Mouse (Mus musculus) liver, embryonic 14.5 days (tissue): ENCODE data around the gene Olfr66. TPM values are rescaled to one million over a fixed set of nuclear protein-coding genes. Genes with fewer than 3 reads are reported as not detected.

ENCODE experiments used
- ATAC-seq: fragments of 200-750 bp; cut with Nextera tagmentation; 2 replicates; pipeline ENCODE4 v1.8.0; 2017; ENCODE audit warnings: moderate number of reproducible peaks, mild to moderate bottlenecking, moderate library complexity; ENCODE audit not compliant: insufficient read depth
- DNase-seq, 3 experiments: peaks; one replicate each; pipeline ENCODE4 v3.0.0-alpha.2; 2012 to 2013; ENCODE audit warnings: low read depth in 3 of 3, low spot score in 3 of 3
- H3K27ac ChIP-seq: fragments of 300-500 bp; sonication (generic); 2 replicates; pipeline ENCODE4 v1.5.1; 2014; ENCODE audit warnings: moderate library complexity, mild to moderate bottlenecking, control low read depth, inconsistent platforms
- H3K27me3 ChIP-seq: fragments of 300-500 bp; sonication (generic); 2 replicates; pipeline ENCODE4 v1.6.1; 2014; ENCODE audit warnings: mild to moderate bottlenecking, low read length, moderate library complexity; ENCODE audit not compliant: control insufficient read depth, insufficient read depth
- H3K36me3 ChIP-seq: fragments of 300-500 bp; sonication (generic); replicated peaks from 2 replicates; pipeline ENCODE4 v1.6.1; 2014; ENCODE audit warnings: low read depth; ENCODE audit not compliant: control insufficient read depth, insufficient read depth
- H3K4me1 ChIP-seq, 2 experiments: fragments of 200-500 bp in 1 of 2; fragments of 300-500 bp in 1 of 2; sonication (generic) in 1 of 2; replicated peaks; 2 replicates each; pipeline ENCODE4 v1.6.1; 2012 to 2014; ENCODE audit warnings: antibody characterized with exemption in 1 of 2, inconsistent platforms in 1 of 2, low read length in 1 of 2; ENCODE audit not compliant: control insufficient read depth in 2 of 2, insufficient read depth in 2 of 2
- H3K4me2 ChIP-seq: fragments of 300-500 bp; sonication (generic); 2 replicates; pipeline ENCODE4 v1.6.1; 2014; ENCODE audit warnings: low read depth, mild to moderate bottlenecking, control low read depth, moderate library complexity
- H3K4me3 ChIP-seq, 2 experiments: fragments of 200-500 bp in 1 of 2; fragments of 300-500 bp in 1 of 2; sonication (generic) in 1 of 2; 2 replicates each; pipeline ENCODE4 v1.5.1; 2012 to 2014; ENCODE audit warnings: low read depth in 2 of 2, low read length in 2 of 2, mild to moderate bottlenecking in 2 of 2, control low read depth in 1 of 2, inconsistent platforms in 1 of 2, moderate library complexity in 1 of 2; ENCODE audit not compliant: insufficient read depth in 1 of 2
- H3K9ac ChIP-seq: fragments of 300-500 bp; sonication (generic); replicated peaks from 2 replicates; pipeline ENCODE4 v1.6.1; 2014; ENCODE audit warnings: mild to moderate bottlenecking, control low read depth, moderate library complexity
- H3K9me3 ChIP-seq: fragments of 300-500 bp; sonication (generic); 2 replicates; pipeline ENCODE4 v1.6.1; 2016; ENCODE audit warnings: low read length, mixed read lengths; ENCODE audit not compliant: control insufficient read depth
- CTCF ChIP-seq: IDR thresholded peaks from 2 replicates; pipeline ENCODE4 v1.5.1; 2016; ENCODE audit warnings: antibody characterized with exemption, low read depth, control low read depth
- EP300 ChIP-seq: IDR thresholded peaks from 2 replicates; pipeline ENCODE4 v1.6.1; 2016; ENCODE audit warnings: antibody characterized with exemption, low read depth
- WGBS: fragments of 180-500 bp; shearing (Covaris S2); extraction: QIAGEN DNeasy Blood & Tissue Kit; methylation state at CpG from one replicate; pipeline ENCODE4 v1.1.7; 2014; ENCODE audit not compliant: insufficient replicate concordance; 5-methylcytosine and 5-hydroxymethylcytosine counted together
- polyA plus RNA-seq, 2 experiments: library from polyadenylated mRNA; depleted of rRNA in 1 of 2; stranded (reverse) in 1 of 2; unstranded in 1 of 2; fragments of >200 nt; fragmentation: Nextera tagmentation in 1 of 2; extraction: Ambion mirVana in 1 of 2; gene quantifications; 2 replicates each; pipeline versions ENCODE4 v1.2.1 to v1.2.3; 2012 to 2014

Olfr66 gene
- polyA plus RNA-seq, 2 experiments: 0.03 TPM; not detected in 1

DNA sequence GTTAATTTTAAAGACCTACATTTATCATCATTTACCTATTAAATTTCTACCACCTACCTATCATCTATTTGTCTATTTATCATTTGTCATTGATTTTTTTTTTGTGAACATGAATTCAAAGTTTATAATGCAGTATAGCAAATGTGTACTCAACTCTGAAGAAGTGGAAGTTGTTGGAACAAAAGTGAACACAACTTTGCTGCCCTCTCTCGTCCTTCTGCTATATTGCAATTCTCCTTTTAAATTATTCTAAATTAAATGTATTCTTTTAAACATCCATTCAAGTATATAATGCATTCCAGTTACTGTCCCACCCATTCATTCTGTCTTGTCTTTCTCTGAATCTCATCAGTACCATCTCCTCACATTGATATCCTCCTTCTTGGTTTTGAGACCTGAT is 13.0 kb downstream of the Olfr66 start:
- Histone ChIP-seq H3K4me2 (peak overlapping the region; percentile 45), H3K27ac (peak overlapping the region; percentile 81), H3K9ac (peak overlapping the region; percentile 36), H3K36me3 (no peaks in the 10 kb centered on the region), H3K27me3 (no peaks in the 10 kb centered on the region), H3K9me3 (no peaks in the 10 kb centered on the region), H3K4me3 (no peak overlapping the region; a peak in 1 of 4 replicates), H3K4me1 (peaks cover 59 to 63% of the 10 kb centered on the region in 2 experiments)
- DNase-seq: no peak
- peak; percentile 68 for TF ChIP-seq CTCF
- peak; percentile 56 for TF ChIP-seq EP300
- no peak for ATAC-seq
- WGBS: 0% methylated on average over 1 of the region's 1 CpGs

DNA sequence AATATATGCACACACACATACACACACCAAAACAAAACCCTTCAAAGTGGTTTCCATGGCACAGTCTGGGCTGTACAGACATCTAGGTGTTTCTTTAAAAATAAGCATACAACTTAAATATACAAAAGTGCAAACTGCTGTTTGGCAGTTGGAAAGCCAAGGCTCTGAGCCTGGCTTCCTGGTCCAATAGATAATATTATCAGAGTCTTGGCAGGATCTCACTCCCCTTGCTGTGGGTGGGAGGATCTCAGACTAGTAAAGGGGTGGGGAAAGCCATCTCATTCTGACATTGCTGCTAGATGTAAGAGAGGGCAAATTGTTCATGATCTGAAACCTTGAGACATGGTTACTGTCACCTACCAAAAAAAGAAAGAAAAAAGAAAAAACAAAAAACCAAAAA is 15.4 kb downstream of the Olfr66 start:
- ATAC-seq: peak; percentile 88
- Histone ChIP-seq H3K4me1 (peaks cover 62 to 63% of the 10 kb centered on the region in 2 experiments), H3K27me3 (no peaks in the 10 kb centered on the region), H3K4me3 (peak overlapping the region in 1 of 2 experiments; percentile 20; a peak in 2 of 4 replicates), H3K27ac (peak overlapping the region; percentile 99), H3K9ac (peak overlapping the region; percentile 87), H3K9me3 (no peaks in the 10 kb centered on the region), H3K4me2 (peak overlapping the region; percentile 67), H3K36me3 (no peaks in the 10 kb centered on the region)
- TF ChIP-seq CTCF: no peak
- peak; percentile 99 for TF ChIP-seq EP300
- DNase-seq: peak in 2 of 3 experiments; percentile 92

DNA sequence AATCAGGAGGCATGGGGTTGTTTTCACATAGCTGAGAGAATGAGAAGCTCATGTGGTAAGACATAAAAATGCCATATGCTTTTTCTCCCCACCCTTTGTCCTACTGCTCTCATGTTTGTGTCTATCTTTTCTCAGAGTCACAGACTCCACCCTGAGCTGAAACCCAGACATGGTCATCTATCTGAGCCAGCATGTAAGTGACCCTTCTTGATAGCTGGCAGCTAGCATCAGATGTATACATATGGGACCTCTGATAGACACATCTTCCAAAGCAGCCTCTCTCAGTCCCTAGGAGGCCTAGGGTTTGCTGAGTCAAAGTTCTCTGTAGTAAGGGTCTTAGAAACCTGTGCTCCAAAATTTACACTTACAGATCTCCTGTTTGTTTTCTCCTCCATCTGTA is 20.3 kb downstream of the Olfr66 start:
- no peaks in the 10 kb centered on the region for H3K27me3 ChIP-seq
- no peaks in the 10 kb centered on the region for H3K9me3 ChIP-seq
- ATAC-seq: peak; percentile 87
- peak overlapping the region; percentile 58 for H3K4me2 ChIP-seq
- H3K36me3 ChIP-seq: no peaks in the 10 kb centered on the region
- peak overlapping the region; percentile 82 for H3K9ac ChIP-seq
- DNase-seq: peak in 2 of 3 experiments; percentile 88 to 94
- peak overlapping the region in 1 of 2 experiments; percentile 15; a peak in 3 of 4 replicates for H3K4me3 ChIP-seq
- TF ChIP-seq EP300 (peak; percentile 99), CTCF (0 out of 2 replicates have a peak, but pooled peaks have one; percentile 4)
- peak overlapping the region; percentile 98 for H3K27ac ChIP-seq
- peaks cover 71 to 76% of the 10 kb centered on the region in 2 experiments for H3K4me1 ChIP-seq

DNA sequence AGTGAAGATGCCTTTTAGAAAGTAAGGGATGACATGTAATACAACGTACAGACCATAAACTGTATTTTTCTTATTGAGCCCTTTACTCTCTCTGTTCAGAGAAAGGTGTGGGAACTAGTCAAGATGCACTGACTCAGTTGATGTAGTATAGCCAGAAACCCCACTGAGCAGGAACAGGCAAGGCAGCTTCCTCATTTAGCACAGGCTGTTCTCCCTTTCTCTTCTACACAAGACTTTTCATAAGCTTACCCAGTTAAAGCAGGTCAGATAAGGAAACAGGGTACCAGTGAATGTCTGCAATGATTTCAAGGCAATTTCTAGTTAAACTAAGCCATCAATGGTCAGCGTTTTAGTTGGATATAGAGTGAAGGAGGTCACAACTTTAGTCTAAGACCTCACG is 24.5 kb downstream of the Olfr66 start:
- WGBS: 39% methylated on average over 3 of the region's 3 CpGs
- TF ChIP-seq CTCF: no peak
- TF ChIP-seq EP300: no peak
- no peaks in the 10 kb centered on the region for H3K9me3 ChIP-seq
- H3K9ac ChIP-seq: peak overlapping the region; percentile 73
- no peaks in the 10 kb centered on the region for H3K36me3 ChIP-seq
- peaks cover 55 to 66% of the 10 kb centered on the region in 2 experiments for H3K4me1 ChIP-seq
- peak overlapping the region; percentile 98 for H3K27ac ChIP-seq
- ATAC-seq (no peak), DNase-seq (no peak)
- H3K27me3 ChIP-seq: no peaks in the 10 kb centered on the region
- H3K4me3 ChIP-seq: no peak overlapping the region
- peak overlapping the region; percentile 52 for H3K4me2 ChIP-seq

DNA sequence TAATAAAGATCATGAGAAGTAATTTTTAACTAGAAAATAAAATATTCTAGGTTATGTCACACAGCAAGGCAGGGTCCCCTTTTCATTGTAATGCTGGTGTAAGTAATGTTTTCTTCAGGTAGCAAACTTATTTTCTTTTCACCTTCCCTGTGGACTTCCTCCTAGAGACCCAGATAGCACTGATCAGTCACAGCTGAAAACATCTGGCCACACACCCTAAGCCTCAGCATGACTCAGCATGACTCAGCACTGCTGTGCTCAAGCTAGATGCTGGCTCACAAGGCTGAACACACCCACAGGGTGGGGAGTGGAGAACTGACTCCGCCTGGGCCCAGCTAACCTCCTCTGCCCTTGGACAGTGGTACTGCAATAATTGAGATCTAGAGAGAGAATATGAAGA is 25.2 kb downstream of the Olfr66 start:
- peak overlapping the region; percentile 98 for H3K27ac ChIP-seq
- peak overlapping the region; percentile 70 for H3K4me2 ChIP-seq
- WGBS: 9% methylated on average over 1 of the region's 1 CpGs
- peak; percentile 94 to 100 (median 100) for DNase-seq
- H3K4me1 ChIP-seq: peaks cover 49 to 60% of the 10 kb centered on the region in 2 experiments
- TF ChIP-seq EP300 (peak; percentile 99), CTCF (peak; percentile 78)
- peak overlapping the region; percentile 84 for H3K9ac ChIP-seq
- no peaks in the 10 kb centered on the region for H3K36me3 ChIP-seq
- no peak overlapping the region for H3K4me3 ChIP-seq
- no peaks in the 10 kb centered on the region for H3K9me3 ChIP-seq
- peak; percentile 82 for ATAC-seq
- no peaks in the 10 kb centered on the region for H3K27me3 ChIP-seq
